Mouse (Mus musculus): Measurements from ENCODE around the gene Gemin6. TPM values are rescaled to one million over a fixed set of nuclear protein-coding genes. Genes with fewer than 3 reads are reported as not detected.
A peak's percentile ranks its signal among the peaks of the same experiment; 100 is the strongest.
"Not testable (repeated sequence)": the region's sequence is repeated elsewhere in the genome, so short reads cannot be mapped to it uniquely, and the experiment has no call there.

Gene Gemin6
- polyA plus RNA-seq (2015; fragmentation: Nextera tagmentation; extraction: Ambion mirVana): 17.6 and 23.8 TPM in 2 replicates

DNA sequence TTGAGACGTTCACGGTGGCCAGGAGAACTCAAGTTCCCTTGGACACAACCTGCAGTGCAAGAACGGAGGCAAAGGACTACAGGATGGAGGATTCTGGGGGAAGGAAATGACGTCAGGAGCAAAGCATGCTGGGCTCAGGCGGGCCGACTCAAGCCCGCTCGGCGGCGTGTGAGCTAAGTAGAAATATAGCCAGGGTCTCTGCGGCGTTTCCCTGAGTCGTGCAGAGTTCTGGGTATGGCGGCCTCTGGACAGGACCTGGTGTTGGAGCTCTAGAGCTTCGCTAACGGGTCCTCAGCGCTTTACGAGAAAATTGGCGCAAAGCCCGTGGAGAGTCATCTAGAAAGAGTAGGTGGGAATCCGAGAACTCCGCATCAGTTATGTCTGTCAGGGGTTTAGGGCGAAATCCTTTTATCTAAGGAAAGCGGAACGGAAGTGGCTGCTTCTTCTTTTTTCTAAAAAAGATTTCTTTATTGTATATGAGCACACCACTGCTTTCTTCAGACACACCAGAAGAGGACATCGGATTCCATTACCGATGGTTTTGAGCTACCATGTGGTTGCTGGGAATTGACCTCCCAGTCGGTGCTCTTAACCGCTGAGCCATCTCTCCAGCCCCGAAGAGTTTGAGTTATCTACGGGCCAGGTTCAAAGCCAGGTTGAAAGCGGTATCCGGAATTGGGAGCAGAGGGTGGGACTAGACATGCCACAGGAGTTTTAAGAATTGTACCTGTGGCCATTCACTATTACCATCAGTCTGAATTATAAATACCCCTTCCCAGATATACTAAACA is at the start of gene Gemin6:
Gene Gemin6, plus strand, starts transcription at position 116 of the 791 bp plus-strand sequence.
- peaks cover 8% of the 10 kb centered on the region for H3K4me1 ChIP-seq (replicated peaks)
- H3K9ac ChIP-seq: peak within 1 kb of the TSS; percentile 60
- ATAC-seq (ENCODE audit: low FRiP score, low read depth): peak; percentile 97
- peak within 1 kb of the TSS; percentile 63 for H3K4me3 ChIP-seq
- H3K36me3 ChIP-seq: no peaks in the 10 kb centered on the region
- no peaks in the 10 kb centered on the region for H3K9me3 ChIP-seq
- H3K27ac ChIP-seq (replicated peaks): peak within 1 kb of the TSS; percentile 83
- under 1% methylated on average over 33 of the region's 33 CpGs for WGBS
- H3K4me2 ChIP-seq: peak within 1 kb of the TSS; percentile 71
- no peaks in the 10 kb centered on the region for H3K27me3 ChIP-seq

GRCm38 (mm10) chr17:80174699-80175385 is 49.4 kb upstream of the Gemin6 start:
- ATAC-seq (ENCODE audit: low FRiP score, low read depth): no peak
- H3K9me3 ChIP-seq: no peaks in the 10 kb centered on the region

GRCm38 (mm10) chr17:80175386-80175739 is 48.9 kb upstream of the Gemin6 start:
- Histone ChIP-seq H3K9ac (no peak overlapping the region), H3K9me3 (no peaks in the 10 kb centered on the region), H3K4me1 (replicated peaks) (no peaks in the 10 kb centered on the region), H3K27ac (replicated peaks) (no peak overlapping the region), H3K4me2 (no peak overlapping the region), H3K4me3 (no peak overlapping the region), H3K27me3 (no peaks in the 10 kb centered on the region), H3K36me3 (no peaks in the 10 kb centered on the region)
- ATAC-seq (ENCODE audit: low FRiP score, low read depth): no peak
- 78% methylated on average over 4 of the region's 4 CpGs for WGBS

More at GRCm38 (mm10) chr17:80174699-80175385, 49.4 kb upstream of the Gemin6 start:
- Histone ChIP-seq H3K9ac (no peak overlapping the region), H3K4me3 (no peak overlapping the region), H3K27ac (replicated peaks) (no peak overlapping the region), H3K4me2 (no peak overlapping the region), H3K4me1 (replicated peaks) (no peaks in the 10 kb centered on the region), H3K36me3 (no peaks in the 10 kb centered on the region), H3K27me3 (no peaks in the 10 kb centered on the region)
- 79% methylated on average over 19 of the region's 19 CpGs for whole genome bisulfite sequencing

GRCm38 (mm10) chr17:80175966-80176365 is 48.3 kb upstream of the Gemin6 start:
- Histone ChIP-seq H3K4me1 (replicated peaks) (no peaks in the 10 kb centered on the region), H3K27me3 (no peaks in the 10 kb centered on the region), H3K9me3 (no peaks in the 10 kb centered on the region), H3K4me3 (no peak overlapping the region), H3K36me3 (no peaks in the 10 kb centered on the region), H3K27ac (replicated peaks) (no peak overlapping the region), H3K4me2 (no peak overlapping the region), H3K9ac (no peak overlapping the region)
- ATAC-seq (ENCODE audit: low FRiP score, low read depth): no peak
- WGBS: 91% methylated on average over 3 of the region's 3 CpGs

GRCm38 (mm10) chr17:80178846-80179245 is 45.4 kb upstream of the Gemin6 start:
- not testable (repeated sequence) for H3K4me3 ChIP-seq; H3K27ac ChIP-seq (replicated peaks); ATAC-seq (ENCODE audit: low FRiP score, low read depth); H3K4me2 ChIP-seq; H3K9ac ChIP-seq; H3K9me3 ChIP-seq; H3K36me3 ChIP-seq; H3K27me3 ChIP-seq; H3K4me1 ChIP-seq (replicated peaks)
- 97% methylated on average over 3 of the region's 3 CpGs for WGBS

DNA sequence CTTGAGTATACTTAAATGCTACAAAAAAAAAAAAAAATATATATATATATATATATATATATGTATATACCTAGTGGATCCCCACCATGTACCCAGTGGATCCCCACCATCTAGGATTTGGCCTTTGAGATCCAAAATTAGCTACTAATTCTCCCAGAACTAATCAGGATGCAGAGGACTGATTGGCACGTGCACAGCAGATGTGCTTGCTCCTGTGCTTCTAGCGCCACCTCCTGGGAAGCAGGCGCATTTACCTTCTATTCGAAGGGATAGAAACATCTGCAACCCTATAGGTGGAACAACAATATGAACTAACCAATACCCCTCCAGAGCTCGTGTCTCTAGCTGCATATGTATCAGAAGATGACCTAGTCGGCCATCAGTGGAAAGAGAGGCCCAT is 44.3 kb upstream of the Gemin6 start:
- Histone ChIP-seq H3K27ac (replicated peaks) (no peak overlapping the region), H3K27me3 (no peaks in the 10 kb centered on the region), H3K4me1 (replicated peaks) (no peaks in the 10 kb centered on the region), H3K4me3 (no peak overlapping the region), H3K36me3 (no peaks in the 10 kb centered on the region), H3K9me3 (no peaks in the 10 kb centered on the region), H3K4me2 (no peak overlapping the region), H3K9ac (no peak overlapping the region)
- 0% methylated on average over 6 of the region's 6 CpGs for whole genome bisulfite sequencing
- ATAC-seq (ENCODE audit: low FRiP score, low read depth): peak; percentile 91

DNA sequence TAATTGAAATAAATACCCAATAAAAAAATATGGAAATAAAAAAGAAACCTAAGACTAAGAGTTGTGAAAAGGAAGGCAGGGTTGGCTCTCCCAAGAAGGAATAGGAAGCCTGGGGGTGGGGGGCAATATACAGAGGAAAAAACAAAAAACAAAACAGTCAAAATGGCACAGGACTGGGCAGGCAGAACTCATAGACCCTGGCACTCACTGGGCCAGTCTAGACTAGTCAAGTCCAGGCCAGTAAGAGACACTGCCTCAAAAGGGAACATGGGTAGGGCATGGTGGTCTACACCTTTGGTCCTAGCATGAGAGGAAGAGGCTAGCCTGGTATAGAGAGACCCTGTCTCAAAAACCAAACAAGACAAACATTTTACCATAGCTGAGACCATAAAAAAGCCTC is 43.8 kb upstream of the Gemin6 start:
- ATAC-seq (ENCODE audit: low FRiP score, low read depth): peak; percentile 31; the same call in 1 of the 2 replicates
- Histone ChIP-seq H3K27ac (replicated peaks) (no peak overlapping the region), H3K4me1 (replicated peaks) (no peaks in the 10 kb centered on the region), H3K4me2 (no peak overlapping the region), H3K9me3 (no peaks in the 10 kb centered on the region), H3K27me3 (no peaks in the 10 kb centered on the region), H3K4me3 (no peak overlapping the region), H3K9ac (no peak overlapping the region), H3K36me3 (no peaks in the 10 kb centered on the region)

GRCm38 (mm10) chr17:80183615-80184014 is 40.6 kb upstream of the Gemin6 start:
- Histone ChIP-seq H3K9ac (no peak overlapping the region), H3K9me3 (no peaks in the 10 kb centered on the region), H3K27ac (replicated peaks) (no peak overlapping the region), H3K4me1 (replicated peaks) (no peaks in the 10 kb centered on the region), H3K27me3 (no peaks in the 10 kb centered on the region), H3K4me3 (no peak overlapping the region), H3K4me2 (no peak overlapping the region), H3K36me3 (no peaks in the 10 kb centered on the region)
- no peak for ATAC-seq (ENCODE audit: low FRiP score, low read depth)
- 86% methylated on average over 10 of the region's 10 CpGs for WGBS

DNA sequence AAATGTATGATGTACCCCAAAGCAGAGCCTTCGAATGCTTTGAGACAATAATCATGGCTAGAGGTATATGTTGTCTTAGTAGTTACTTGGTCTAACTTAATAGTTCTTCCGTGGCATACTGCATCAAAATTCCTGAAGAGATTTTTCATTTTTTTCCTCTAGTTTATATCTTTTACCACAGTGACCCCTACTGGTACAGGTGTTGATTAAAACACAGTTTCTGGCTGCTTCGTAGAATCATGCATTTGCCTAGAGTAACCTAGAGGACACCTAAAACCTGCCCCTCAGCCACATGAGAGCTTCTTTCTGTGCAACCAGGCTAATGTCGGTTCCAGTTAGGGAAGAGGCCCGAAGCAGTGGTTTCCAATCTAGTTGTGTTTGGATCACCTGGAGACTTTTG is 31.2 kb upstream of the Gemin6 start:
- no peaks in the 10 kb centered on the region for H3K9me3 ChIP-seq
- ATAC-seq (ENCODE audit: low FRiP score, low read depth): peak; percentile 25; the same call in 1 of the 2 replicates
- peaks cover 26% of the 10 kb centered on the region for H3K36me3 ChIP-seq
- H3K4me3 ChIP-seq: no peak overlapping the region
- H3K4me2 ChIP-seq: no peak overlapping the region
- H3K4me1 ChIP-seq (replicated peaks): no peaks in the 10 kb centered on the region
- no peak overlapping the region for H3K9ac ChIP-seq
- 65% methylated on average over 5 of the region's 5 CpGs for WGBS
- H3K27ac ChIP-seq (replicated peaks): no peak overlapping the region
- no peaks in the 10 kb centered on the region for H3K27me3 ChIP-seq

GRCm38 (mm10) chr17:80199160-80199778 is 25.0 kb upstream of the Gemin6 start:
- H3K4me1 ChIP-seq (replicated peaks): no peaks in the 10 kb centered on the region; the same call in 1 of the 2 replicates
- no peaks in the 10 kb centered on the region for H3K27me3 ChIP-seq
- ATAC-seq (ENCODE audit: low FRiP score, low read depth): peak; percentile 42; the same call in 1 of the 2 replicates
- no peaks in the 10 kb centered on the region for H3K9me3 ChIP-seq
- H3K4me2 ChIP-seq: no peak overlapping the region
- no peak overlapping the region for H3K9ac ChIP-seq
- 91% methylated on average over 3 of the region's 3 CpGs for WGBS
- peaks cover 62% of the 10 kb centered on the region for H3K36me3 ChIP-seq
- no peak overlapping the region for H3K4me3 ChIP-seq
- no peak overlapping the region for H3K27ac ChIP-seq (replicated peaks)

DNA sequence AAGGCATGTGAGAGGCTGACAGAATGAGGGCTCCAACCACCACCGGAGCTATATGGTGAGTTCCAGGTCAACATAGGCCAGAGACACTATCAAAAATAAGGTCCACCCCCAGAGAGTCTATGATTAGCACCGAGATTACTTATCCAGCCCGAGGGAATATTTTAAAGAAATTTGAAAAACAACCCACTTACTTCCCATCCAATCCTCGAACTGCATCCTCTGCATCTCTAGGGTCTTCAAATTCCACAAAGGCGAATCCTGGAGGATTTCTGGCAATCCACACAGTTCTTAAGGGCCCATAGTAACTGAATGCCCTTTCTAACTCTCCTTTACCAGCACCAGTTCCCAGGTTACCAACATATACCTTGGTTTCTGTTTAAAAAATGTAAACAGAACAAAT is 18.6 kb upstream of the Gemin6 start:
- H3K4me3 ChIP-seq: peak overlapping the region; percentile 96
- ATAC-seq (ENCODE audit: low FRiP score, low read depth): no peak
- 28% methylated on average over 5 of the region's 5 CpGs for WGBS
- peak overlapping the region; percentile 94 for H3K4me2 ChIP-seq
- peak overlapping the region; percentile 97 for H3K27ac ChIP-seq (replicated peaks)
- H3K9me3 ChIP-seq: no peaks in the 10 kb centered on the region
- H3K9ac ChIP-seq: peak overlapping the region; percentile 81
- H3K27me3 ChIP-seq: no peaks in the 10 kb centered on the region
- H3K4me1 ChIP-seq (replicated peaks): peaks cover 14% of the 10 kb centered on the region
- H3K36me3 ChIP-seq: peaks cover 35% of the 10 kb centered on the region

GRCm38 (mm10) chr17:80206301-80206670 is 18.0 kb upstream of the Gemin6 start:
- H3K4me2 ChIP-seq: peak overlapping the region; percentile 94
- under 1% methylated on average over 36 of the region's 36 CpGs for WGBS

More at GRCm38 (mm10) chr17:80206301-80206670, 18.0 kb upstream of the Gemin6 start:
- ATAC-seq (ENCODE audit: low FRiP score, low read depth): peak; percentile 71
- Histone ChIP-seq H3K4me3 (peak overlapping the region; percentile 96), H3K27ac (replicated peaks) (peak overlapping the region; percentile 97), H3K36me3 (peaks cover 31% of the 10 kb centered on the region), H3K27me3 (no peaks in the 10 kb centered on the region), H3K9ac (peak overlapping the region; percentile 81), H3K4me1 (replicated peaks) (peaks cover 14% of the 10 kb centered on the region), H3K9me3 (no peaks in the 10 kb centered on the region)
